Mouse (Mus musculus) myocyte (in vitro differentiated cells): ENCODE measurements around the gene Chpf2. TPM values are rescaled to one million over a fixed set of nuclear protein-coding genes. Genes with fewer than 3 reads are reported as not detected.

Experiments used
- H3K27me3 ChIP-seq: one replicate; pipeline ENCODE4 v1.6.1; 2011; ENCODE audit not compliant: control insufficient read depth, insufficient read depth, insufficient read length
- H3K36me3 ChIP-seq: one replicate; pipeline ENCODE4 v1.6.1; 2011; ENCODE audit not compliant: control insufficient read depth, insufficient read depth
- H3K4me2 ChIP-seq: one replicate; pipeline ENCODE4 v1.6.1; 2011; ENCODE audit warnings: low read depth, control low read depth
- H3K4me3 ChIP-seq: one replicate; pipeline ENCODE4 v1.5.1; 2011; ENCODE audit warnings: mild to moderate bottlenecking, control low read depth, moderate library complexity
- H3K79me2 ChIP-seq: one replicate; pipeline ENCODE4 v1.6.1; 2011; ENCODE audit not compliant: control insufficient read depth, insufficient read depth
- H3ac ChIP-seq: one replicate; pipeline ENCODE4 v1.6.1; 2011; ENCODE audit not compliant: control insufficient read depth, insufficient read length
- CEBPB ChIP-seq: IDR thresholded peaks from 2 replicates; pipeline ENCODE4 v1.6.1; 2011; ENCODE audit warnings: mild to moderate bottlenecking, moderate library complexity; ENCODE audit not compliant: poor library complexity, insufficient read depth, severe bottlenecking
- E2F4 ChIP-seq: IDR thresholded peaks from one replicate; pipeline ENCODE4 v1.6.1; 2011; ENCODE audit warnings: mild to moderate bottlenecking, control low read depth, moderate library complexity; ENCODE audit not compliant: insufficient read depth
- MAX ChIP-seq: IDR thresholded peaks from one replicate; pipeline ENCODE4 v1.6.1; 2011; ENCODE audit warnings: low read depth, mild to moderate bottlenecking, control low read depth
- MYOD1 ChIP-seq, 3 experiments: IDR thresholded peaks; one replicate each; pipeline ENCODE4 v1.6.1; 2011; ENCODE audit warnings: control low read depth in 2 of 3, low read depth in 2 of 3, mild to moderate bottlenecking in 2 of 3, moderate library complexity in 1 of 3; ENCODE audit not compliant: insufficient read length in 2 of 3, control insufficient read depth in 1 of 3
- MYOG ChIP-seq, 3 experiments: IDR thresholded peaks; one replicate each; pipeline ENCODE4 v1.6.1; 2011; ENCODE audit warnings: control low read depth in 2 of 3, low read depth in 2 of 3, mild to moderate bottlenecking in 2 of 3; ENCODE audit not compliant: insufficient read length in 2 of 3, control insufficient read depth in 1 of 3, insufficient read depth in 1 of 3
- POLR2A ChIP-seq: IDR thresholded peaks from one replicate; pipeline ENCODE4 v1.6.1; 2011; ENCODE audit warnings: low read depth, mild to moderate bottlenecking, control low read depth, moderate library complexity; ENCODE audit not compliant: insufficient read length
- POLR2AphosphoS2 ChIP-seq: IDR thresholded peaks from one replicate; pipeline ENCODE4 v1.6.1; 2011; ENCODE audit warnings: low read depth, control low read depth; ENCODE audit not compliant: insufficient read length
- REST ChIP-seq: IDR thresholded peaks from one replicate; pipeline ENCODE4 v1.6.1; 2011; ENCODE audit warnings: mild to moderate bottlenecking, control low read depth, moderate library complexity; ENCODE audit not compliant: insufficient read depth, insufficient read length
- SRF ChIP-seq: IDR thresholded peaks from one replicate; pipeline ENCODE4 v1.6.1; 2011; ENCODE audit warnings: low read depth; ENCODE audit not compliant: control insufficient read depth, insufficient read length
- TCF12 ChIP-seq: IDR thresholded peaks from one replicate; pipeline ENCODE4 v1.6.1; 2011; ENCODE audit warnings: mild to moderate bottlenecking, control low read depth; ENCODE audit not compliant: poor library complexity, insufficient read depth, severe bottlenecking
- TCF3 ChIP-seq: IDR thresholded peaks from one replicate; pipeline ENCODE4 v1.6.1; 2011; ENCODE audit warnings: low read depth, control low read depth; ENCODE audit not compliant: insufficient read length
- USF1 ChIP-seq: IDR thresholded peaks from one replicate; pipeline ENCODE4 v1.6.1; 2011; ENCODE audit warnings: low read depth, mild to moderate bottlenecking, control low read depth, moderate library complexity
- polyA plus RNA-seq: library from polyadenylated mRNA; unstranded; fragments of >200 nt; fragmentation: generic; extraction: Trizol; gene quantifications from one replicate; pipeline ENCODE4 v1.2.1, GENCODE M21; 2012; ENCODE audit warnings: missing spikeins

Chpf2 gene
- 39.5 TPM for polyA plus RNA-seq

GRCm38 (mm10) chr5:24586547-24587199 is at the start of gene Chpf2:
Gene Chpf2 (plus strand): TSS chr5:24586741.
- no peak for TF ChIP-seq MYOG (IDR thresholded peaks at IDR 0.05; ENCODE audit: control insufficient read depth in 1 of 3, insufficient read depth in 1 of 3, insufficient read length in 2 of 3, low read depth in 2 of 3)
- TF ChIP-seq POLR2AphosphoS2 = peak; percentile 76
- TF ChIP-seq POLR2A = peak; percentile 84
- no peak for TF ChIP-seq MAX
- Histone ChIP-seq H3K4me3 (peak within 1 kb of the TSS; percentile 81), H3K36me3 (no peaks in the 10 kb centered on the region), H3ac (peak within 1 kb of the TSS; percentile 29), H3K4me2 (peak within 1 kb of the TSS; percentile 91), H3K27me3 (no peaks in the 10 kb centered on the region), H3K79me2 (peaks cover 21% of the 10 kb centered on the region)

GRCm38 (mm10) chr5:24537618-24538017 is 48.9 kb upstream of the Chpf2 start:
- peak in 2 of 3 experiments; percentile 85 to 98 for TF ChIP-seq MYOD1 (IDR thresholded peaks at IDR 0.05; ENCODE audit: control insufficient read depth in 1 of 3, insufficient read length in 2 of 3, low read depth in 2 of 3)
- no peak for TF ChIP-seq USF1
- no peak for TF ChIP-seq POLR2AphosphoS2
- TF ChIP-seq POLR2A = no peak
- TF ChIP-seq CEBPB = no peak
- TF ChIP-seq E2F4 = no peak
- TF ChIP-seq TCF3 = peak; percentile 94
- peak; percentile 76 to 97 (median 95) for TF ChIP-seq MYOG (IDR thresholded peaks at IDR 0.05; ENCODE audit: control insufficient read depth in 1 of 3, insufficient read depth in 1 of 3, insufficient read length in 2 of 3, low read depth in 2 of 3)
- no peak for TF ChIP-seq SRF
- TF ChIP-seq TCF12 = no peak
- no peak for TF ChIP-seq REST
- no peak for TF ChIP-seq MAX
- Histone ChIP-seq H3K27me3 (peaks cover 69% of the 10 kb centered on the region), H3K4me2 (no peak overlapping the region), H3ac (no peak overlapping the region), H3K79me2 (no peaks in the 10 kb centered on the region), H3K36me3 (no peaks in the 10 kb centered on the region), H3K4me3 (no peak overlapping the region)

DNA sequence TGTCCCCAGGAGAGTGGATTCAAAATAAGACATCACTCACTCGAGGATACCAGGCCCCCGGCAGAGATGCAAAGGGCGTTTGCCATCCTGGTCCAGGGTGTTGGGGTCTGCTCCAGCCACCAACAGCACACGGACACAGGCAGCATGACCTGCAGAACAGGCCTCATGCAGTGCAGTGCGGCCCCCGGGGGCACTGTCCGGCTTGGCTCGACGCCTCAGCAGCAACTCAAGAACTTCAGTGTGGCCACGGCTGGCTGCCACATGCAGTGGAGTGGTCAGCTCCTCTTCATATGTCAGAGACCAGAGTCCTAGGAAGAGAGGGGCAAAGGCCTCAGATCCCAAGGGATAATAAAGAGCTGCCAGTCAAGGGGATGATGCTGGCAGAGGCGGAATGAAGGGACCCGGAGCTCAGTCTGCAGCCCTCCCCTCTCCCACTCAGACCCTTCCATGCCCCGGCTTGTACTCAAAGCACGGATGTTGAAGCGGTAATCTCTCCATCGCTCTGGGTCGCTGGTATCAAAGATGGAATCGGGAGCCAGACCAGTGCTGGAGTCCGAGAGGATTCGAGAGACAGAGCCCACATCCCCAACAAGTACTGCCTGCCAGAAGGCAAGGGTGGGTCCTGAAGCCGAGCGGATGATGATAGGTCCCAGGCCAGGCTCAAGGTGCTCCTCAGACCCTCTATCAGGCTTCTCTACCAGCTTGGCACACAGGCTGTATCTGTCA is 46.8 kb upstream of the Chpf2 start:
- Histone ChIP-seq H3ac (no peak overlapping the region), H3K27me3 (peaks cover 48% of the 10 kb centered on the region), H3K36me3 (no peaks in the 10 kb centered on the region), H3K4me2 (no peak overlapping the region), H3K79me2 (no peaks in the 10 kb centered on the region), H3K4me3 (no peak overlapping the region)
- TF ChIP-seq SRF (no peak), TCF3 (no peak), MAX (no peak), TCF12 (no peak), POLR2AphosphoS2 (no peak), USF1 (no peak), REST (no peak), MYOG (IDR thresholded peaks at IDR 0.05; ENCODE audit: control insufficient read depth in 1 of 3, insufficient read depth in 1 of 3, insufficient read length in 2 of 3, low read depth in 2 of 3) (no peak), CEBPB (no peak), POLR2A (no peak), MYOD1 (IDR thresholded peaks at IDR 0.05; ENCODE audit: control insufficient read depth in 1 of 3, insufficient read length in 2 of 3, low read depth in 2 of 3) (no peak), E2F4 (no peak)

DNA sequence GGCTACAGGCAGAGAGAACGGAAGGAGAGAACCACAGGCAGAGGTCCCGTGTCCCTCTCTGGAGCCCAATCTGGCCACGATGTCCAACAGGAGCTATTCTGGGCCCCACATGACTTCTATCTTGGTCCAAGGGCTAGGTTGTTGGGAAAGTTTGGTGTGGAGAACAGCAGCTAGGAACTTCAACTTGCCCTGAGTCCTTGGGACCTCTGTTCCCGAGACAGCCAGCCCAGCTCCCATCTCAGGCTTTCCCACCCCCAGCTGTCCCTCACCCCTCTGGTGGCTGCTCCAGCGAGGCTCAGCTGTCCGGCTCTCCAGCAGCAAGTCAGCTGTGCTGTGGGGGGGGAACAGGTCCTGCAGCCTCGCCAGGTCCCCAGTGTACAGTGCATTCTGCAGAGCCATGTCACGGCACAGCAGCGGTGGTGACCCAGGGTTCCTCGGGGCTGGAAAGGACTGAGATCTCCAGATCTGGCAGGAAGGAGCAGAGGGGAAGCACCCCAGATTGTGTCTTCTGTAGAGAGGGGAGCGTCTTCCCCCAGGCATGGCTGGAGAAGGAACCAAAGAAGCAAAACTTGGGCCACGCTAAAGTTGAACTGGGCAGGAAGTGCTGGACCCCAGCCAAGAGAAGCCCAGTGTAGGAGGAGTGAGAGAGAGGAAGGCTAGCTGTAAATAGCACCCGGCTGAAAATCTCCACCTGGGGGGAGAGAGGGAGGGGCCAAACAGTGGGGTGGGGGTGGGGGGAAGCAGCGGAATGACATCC is 46.0 kb upstream of the Chpf2 start, which contains the start of gene Asb10:
TSS of gene Asb10 (minus strand) at position 592 of the 757 bp plus-strand sequence.
- Histone ChIP-seq H3K36me3 (no peaks in the 10 kb centered on the region), H3K4me2 (peak within 1 kb of the TSS; percentile 59), H3K4me3 (no peak within 1 kb of the TSS), H3K27me3 (peaks cover 44% of the 10 kb centered on the region), H3K79me2 (no peaks in the 10 kb centered on the region), H3ac (no peak within 1 kb of the TSS)
- TF ChIP-seq MYOG (IDR thresholded peaks at IDR 0.05; ENCODE audit: control insufficient read depth in 1 of 3, insufficient read depth in 1 of 3, insufficient read length in 2 of 3, low read depth in 2 of 3) (peak; percentile 63 to 91 (median 89)), POLR2A (no peak), MYOD1 (IDR thresholded peaks at IDR 0.05; ENCODE audit: control insufficient read depth in 1 of 3, insufficient read length in 2 of 3, low read depth in 2 of 3) (peak in 2 of 3 experiments; percentile 45 to 83)
